Mouse (Mus musculus): ENCODE measurements at regions not wholly inside any gene's neighbourhood (a gene's known extent, or its start where the extent isn't known, plus 50 kb on each side); places are given as distances from the start of the nearest gene placed in this dataset.

GRCm38 (mm10) chr13:48422438-48423329 is 90.6 kb downstream of the Zfp169 start:
- no peak overlapping the region for H3K27ac ChIP-seq (ENCODE audit: low read length)
- no peaks in the 10 kb centered on the region for H3K27me3 ChIP-seq (ENCODE audit: insufficient read depth, low read length)
- no peaks in the 10 kb centered on the region for H3K36me3 ChIP-seq (ENCODE audit: insufficient read depth, low read length)
- ATAC-seq (ENCODE audit: low FRiP score, low TSS enrichment): no peak
- 75% methylated on average over 9 of the region's 9 CpGs for WGBS
- H3K4me3 ChIP-seq (ENCODE audit: low read length): no peak overlapping the region
- H3K9me3 ChIP-seq (ENCODE audit: low read length): no peaks in the 10 kb centered on the region
- no peak overlapping the region for H3K9ac ChIP-seq (replicated peaks; ENCODE audit: low read length)
- no peaks in the 10 kb centered on the region for H3K4me1 ChIP-seq (ENCODE audit: insufficient read depth, low read length)
- no peak overlapping the region for H3K4me2 ChIP-seq (replicated peaks; ENCODE audit: low read depth, low read length)

GRCm38 (mm10) chr13:48426816-48427215 is 86.4 kb downstream of the Zfp169 start:
- H3K4me3 ChIP-seq (ENCODE audit: low read length): no peak overlapping the region
- WGBS: 62% methylated on average over 5 of the region's 5 CpGs

DNA sequence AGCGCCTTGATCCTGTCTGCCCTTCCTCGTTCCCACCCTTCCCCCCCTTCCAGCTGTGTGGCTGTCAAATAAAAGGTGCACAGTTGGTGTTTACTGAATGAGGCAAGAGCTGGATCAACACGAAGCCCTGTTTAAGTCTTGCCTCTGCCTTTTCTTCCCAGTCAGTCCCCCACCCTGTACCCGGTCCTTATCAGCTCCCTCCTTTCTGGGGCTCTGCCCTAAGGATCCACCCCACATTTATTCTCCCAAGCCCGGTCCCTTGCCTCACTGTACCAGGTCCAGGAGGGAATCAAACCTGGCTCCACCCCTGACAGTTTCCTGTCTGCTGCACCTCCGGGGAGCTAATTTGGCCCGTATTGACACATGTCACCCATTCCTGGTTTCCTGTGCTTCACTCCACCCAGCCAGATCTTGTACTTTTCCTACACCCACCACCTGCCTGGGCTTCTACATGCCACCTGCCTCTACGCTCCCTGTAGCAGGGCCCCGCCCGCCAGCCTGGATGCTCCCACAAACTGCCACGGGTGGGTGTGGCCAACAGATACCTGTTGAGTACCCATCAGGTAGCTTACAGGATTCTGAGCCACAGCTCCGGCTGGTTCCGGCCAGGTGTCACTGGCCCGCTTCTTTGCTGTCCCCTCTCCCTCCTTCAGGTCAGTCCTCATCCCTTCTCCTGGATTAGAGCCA is 76.4 kb downstream of the Zfp169 start:
- Histone ChIP-seq H3K27ac (ENCODE audit: low read length) (no peak overlapping the region), H3K4me3 (ENCODE audit: low read length) (no peak overlapping the region), H3K9me3 (ENCODE audit: low read length) (no peaks in the 10 kb centered on the region), H3K36me3 (ENCODE audit: insufficient read depth, low read length) (no peaks in the 10 kb centered on the region), H3K27me3 (ENCODE audit: insufficient read depth, low read length) (no peaks in the 10 kb centered on the region), H3K4me2 (replicated peaks; ENCODE audit: low read depth, low read length) (no peak overlapping the region), H3K9ac (replicated peaks; ENCODE audit: low read length) (no peak overlapping the region), H3K4me1 (ENCODE audit: insufficient read depth, low read length) (peaks cover 9% of the 10 kb centered on the region; the same call in 1 of the 2 replicates)
- 65% methylated on average over 14 of the region's 14 CpGs for WGBS
- no peak for ATAC-seq (ENCODE audit: low FRiP score, low TSS enrichment)

More at GRCm38 (mm10) chr13:48426816-48427215, 86.4 kb downstream of the Zfp169 start:
- no peaks in the 10 kb centered on the region for H3K4me1 ChIP-seq (ENCODE audit: insufficient read depth, low read length)
- no peak for ATAC-seq (ENCODE audit: low FRiP score, low TSS enrichment)
- H3K4me2 ChIP-seq (replicated peaks; ENCODE audit: low read depth, low read length): no peak overlapping the region
- H3K27me3 ChIP-seq (ENCODE audit: insufficient read depth, low read length): no peaks in the 10 kb centered on the region
- H3K9ac ChIP-seq (replicated peaks; ENCODE audit: low read length): no peak overlapping the region
- no peaks in the 10 kb centered on the region for H3K36me3 ChIP-seq (ENCODE audit: insufficient read depth, low read length)
- no peak overlapping the region for H3K27ac ChIP-seq (ENCODE audit: low read length)
- no peaks in the 10 kb centered on the region for H3K9me3 ChIP-seq (ENCODE audit: low read length)

Measured in kidney, embryonic 16.5 days (tissue).